Mouse (Mus musculus): ENCODE data around the gene Atp4a. TPM values are rescaled to one million over a fixed set of nuclear protein-coding genes. Genes with fewer than 3 reads are reported as not detected.
"Not testable (repeated sequence)": the region's sequence is repeated elsewhere in the genome, so short reads cannot be mapped to it uniquely, and the experiment has no call there.

Gene Atp4a
- polyA plus RNA-seq, 1 experiment from 2014 or later = 1.5 TPM

DNA sequence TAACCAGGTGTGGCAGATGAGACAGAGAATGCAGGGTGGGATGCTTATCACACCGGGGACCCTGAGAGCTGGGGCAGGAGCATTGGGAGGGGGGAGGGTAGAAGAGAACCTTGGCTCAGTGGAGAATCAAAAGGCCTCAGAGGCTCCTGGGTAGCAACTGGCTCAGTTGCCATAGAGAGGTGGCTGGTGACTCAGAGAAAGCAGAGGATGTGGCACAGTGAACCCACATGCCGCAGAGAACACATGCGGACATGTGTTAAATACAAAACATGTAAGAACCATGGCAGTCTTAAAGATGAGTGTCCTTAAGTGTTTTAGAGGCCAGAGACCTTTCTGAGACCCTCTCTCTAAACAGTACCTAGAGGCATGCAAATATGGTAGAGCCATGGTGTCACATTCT lies 24.2 kb downstream of the Atp4a start:
- no peak overlapping the region for H3K27ac ChIP-seq
- H3K9ac ChIP-seq = no peak overlapping the region
- H3K36me3 ChIP-seq = peaks cover 59% of the 10 kb centered on the region
- H3K9me3 ChIP-seq (replicated peaks) = no peaks in the 10 kb centered on the region
- WGBS = 90% methylated on average over 3 of the region's 3 CpGs
- no peaks in the 10 kb centered on the region for H3K27me3 ChIP-seq
- H3K4me2 ChIP-seq = no peak overlapping the region
- H3K4me1 ChIP-seq = no peaks in the 10 kb centered on the region
- ATAC-seq (replicated peaks; ENCODE audit: low FRiP score) = no peak
- no peak overlapping the region for H3K4me3 ChIP-seq (replicated peaks)

GRCm38 (mm10) chr7:30742570-30742969 lies 30.6 kb downstream of the Atp4a start:
- H3K36me3 ChIP-seq = 0 out of 2 replicates have a peak, but pooled peaks cover 12% of the 10 kb centered on the region
- not testable (repeated sequence) for H3K27ac ChIP-seq; H3K4me3 ChIP-seq (replicated peaks); H3K4me2 ChIP-seq; H3K9ac ChIP-seq; H3K4me1 ChIP-seq; H3K27me3 ChIP-seq; ATAC-seq (replicated peaks; ENCODE audit: low FRiP score); H3K9me3 ChIP-seq (replicated peaks)
- 79% methylated on average over 2 of the region's 2 CpGs for WGBS

GRCm38 (mm10) chr7:30743617-30744016 lies 31.6 kb downstream of the Atp4a start, which contains the start of gene Gapdhs:
TSS of gene Gapdhs (minus strand) at chr7:30743681.
- not testable (repeated sequence) for ATAC-seq (replicated peaks; ENCODE audit: low FRiP score); H3K27me3 ChIP-seq; H3K9me3 ChIP-seq (replicated peaks); H3K9ac ChIP-seq; H3K4me1 ChIP-seq; H3K27ac ChIP-seq; H3K36me3 ChIP-seq; H3K4me3 ChIP-seq (replicated peaks); H3K4me2 ChIP-seq
- 89% methylated on average over 3 of the region's 4 CpGs for WGBS

- no peaks in the 10 kb centered on the region for H3K9me3 ChIP-seq (replicated peaks)
- peaks cover 5% of the 10 kb centered on the region; the same call in 1 of the 2 replicates for H3K4me1 ChIP-seq
- no peak overlapping the region for H3K27ac ChIP-seq
- 32% methylated on average over 4 of the region's 4 CpGs for WGBS
- ATAC-seq (replicated peaks; ENCODE audit: low FRiP score) = no peak
- no peaks in the 10 kb centered on the region for H3K27me3 ChIP-seq
- H3K4me3 ChIP-seq (replicated peaks) = no peak overlapping the region
- H3K9ac ChIP-seq = no peak overlapping the region
- no peak overlapping the region for H3K4me2 ChIP-seq
- 0 out of 2 replicates have a peak, but pooled peaks cover 7% of the 10 kb centered on the region for H3K36me3 ChIP-seq
Observed at GRCm38 (mm10) chr7:30744022-30744598, 32.1 kb downstream of the Atp4a start.

DNA sequence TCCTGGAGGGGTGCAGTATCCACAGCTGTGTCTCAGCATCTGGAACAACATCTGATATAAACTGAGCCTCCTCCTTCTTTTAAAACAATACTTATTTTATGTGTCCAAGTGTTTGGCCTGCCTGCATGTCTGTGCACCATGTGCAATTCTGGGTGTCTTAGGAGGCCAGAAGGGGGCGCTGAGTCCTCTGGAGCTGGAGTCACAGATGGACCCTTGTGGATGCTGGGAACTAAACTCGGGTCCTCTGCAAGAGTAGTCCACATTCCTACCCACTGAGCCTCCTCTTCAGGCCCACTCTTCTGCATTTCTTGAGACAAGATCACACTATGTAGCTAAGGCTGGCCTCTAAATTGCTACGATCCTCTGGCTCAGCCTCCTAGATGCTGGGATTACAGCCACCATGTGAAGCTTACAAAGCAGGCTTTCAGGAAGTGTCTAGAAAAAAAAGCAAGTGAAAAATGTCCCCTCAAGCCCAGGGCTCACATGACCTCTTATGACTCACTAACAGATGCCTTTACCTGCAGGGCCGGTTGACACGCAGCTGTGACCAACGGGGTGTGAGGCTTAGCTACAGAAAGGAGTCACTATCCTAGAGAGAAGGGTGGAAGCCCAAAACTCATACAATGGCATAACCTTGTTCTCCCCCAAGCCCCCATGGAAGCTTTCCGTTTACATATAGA lies 35.7 kb downstream of the Atp4a start:
- no peak overlapping the region for H3K4me3 ChIP-seq (replicated peaks)
- H3K4me2 ChIP-seq = no peak overlapping the region
- H3K27me3 ChIP-seq = no peaks in the 10 kb centered on the region
- H3K4me1 ChIP-seq = peaks cover 28% of the 10 kb centered on the region
- H3K9me3 ChIP-seq (replicated peaks) = no peaks in the 10 kb centered on the region
- no peak overlapping the region for H3K9ac ChIP-seq
- no peaks in the 10 kb centered on the region for H3K36me3 ChIP-seq
- H3K27ac ChIP-seq = no peak overlapping the region
- WGBS = 79% methylated on average over 7 of the region's 7 CpGs
- ATAC-seq (replicated peaks; ENCODE audit: low FRiP score) = no peak

- H3K4me2 ChIP-seq = no peak overlapping the region
- no peaks in the 10 kb centered on the region for H3K27me3 ChIP-seq
- H3K9ac ChIP-seq = no peak overlapping the region
- H3K9me3 ChIP-seq (replicated peaks) = peaks cover 1% of the 10 kb centered on the region; the same call in 1 of the 2 replicates
- H3K36me3 ChIP-seq = peaks cover 4% of the 10 kb centered on the region; the same call in 1 of the 2 replicates
- peak; percentile 71 for ATAC-seq (replicated peaks; ENCODE audit: low FRiP score)
- peaks cover 23% of the 10 kb centered on the region for H3K4me1 ChIP-seq
- WGBS = 61% methylated on average over 13 of the region's 13 CpGs
- H3K27ac ChIP-seq = 0 out of 2 replicates have a peak overlapping the region, but pooled peaks have one; percentile 4
- H3K4me3 ChIP-seq (replicated peaks) = no peak overlapping the region
Observed at GRCm38 (mm10) chr7:30749824-30750606, 38.0 kb downstream of the Atp4a start.

- H3K4me1 ChIP-seq = peaks cover 23% of the 10 kb centered on the region
- ATAC-seq (replicated peaks; ENCODE audit: low FRiP score) = peak; percentile 52
- 0 out of 2 replicates have a peak within 1 kb of the TSS, but pooled peaks have one; percentile 7 for H3K27ac ChIP-seq
- no peak within 1 kb of the TSS for H3K4me3 ChIP-seq (replicated peaks)
- 25% methylated on average over 5 of the region's 5 CpGs for WGBS
- H3K27me3 ChIP-seq = no peaks in the 10 kb centered on the region
- H3K9me3 ChIP-seq (replicated peaks) = peaks cover 3% of the 10 kb centered on the region; the same call in 1 of the 2 replicates
- peaks cover 7% of the 10 kb centered on the region; the same call in 1 of the 2 replicates for H3K36me3 ChIP-seq
- H3K9ac ChIP-seq = no peak within 1 kb of the TSS
- H3K4me2 ChIP-seq = no peak within 1 kb of the TSS
Observed at GRCm38 (mm10) chr7:30751086-30751669, 39.2 kb downstream of the Atp4a start, which contains the start of gene Sbsn. TSS of gene Sbsn (plus strand) at chr7:30751471.

DNA sequence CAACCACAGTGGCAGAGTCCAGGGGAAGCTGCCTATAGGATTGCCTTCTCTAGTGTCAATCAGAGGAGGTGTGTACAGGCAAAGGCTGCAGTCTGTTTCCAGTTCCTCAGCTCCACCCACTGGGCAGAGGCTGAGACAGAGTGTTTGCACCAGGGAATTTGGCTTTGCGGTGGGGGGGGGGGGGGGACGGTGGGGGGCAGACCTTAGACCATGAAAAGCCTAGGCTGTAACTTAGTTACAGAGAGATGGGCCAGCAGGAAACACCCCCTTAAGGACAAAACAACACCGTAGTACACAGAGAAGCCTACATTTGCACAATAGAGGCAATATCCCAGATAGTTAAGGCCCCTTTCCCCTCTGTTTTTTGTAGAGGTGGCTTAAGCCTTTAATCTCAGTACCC lies 45.0 kb downstream of the Atp4a start:
- Histone ChIP-seq H3K9me3 (replicated peaks) (peaks cover 3% of the 10 kb centered on the region; the same call in 1 of the 2 replicates), H3K4me3 (replicated peaks) (no peak overlapping the region), H3K4me2 (no peak overlapping the region), H3K36me3 (peaks cover 7% of the 10 kb centered on the region; the same call in 1 of the 2 replicates), H3K27ac (no peak overlapping the region), H3K4me1 (no peaks in the 10 kb centered on the region), H3K27me3 (no peaks in the 10 kb centered on the region), H3K9ac (no peak overlapping the region)
- 79% methylated on average over 3 of the region's 3 CpGs for WGBS
- ATAC-seq (replicated peaks; ENCODE audit: low FRiP score) = no peak

DNA sequence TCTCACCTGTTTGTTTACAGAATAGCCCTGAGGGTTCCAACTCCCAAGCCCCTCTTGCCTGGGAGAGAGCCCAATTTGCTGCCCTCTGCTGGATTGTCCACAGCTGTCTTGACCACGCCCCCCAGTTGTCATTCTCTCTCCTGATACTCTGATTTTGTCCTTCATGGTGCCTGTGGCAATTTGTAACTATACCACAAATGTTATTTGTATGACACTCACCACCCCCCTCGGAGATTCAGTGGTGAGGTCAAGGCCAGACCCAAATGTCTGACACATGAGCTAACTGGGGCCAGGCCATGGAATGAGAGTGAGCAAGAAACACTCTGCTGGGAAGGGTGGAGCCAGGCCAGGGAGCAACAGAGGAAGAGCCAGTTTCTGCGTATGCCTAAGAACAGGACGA lies 46.8 kb downstream of the Atp4a start:
- Histone ChIP-seq H3K27me3 (no peaks in the 10 kb centered on the region), H3K36me3 (peaks cover 7% of the 10 kb centered on the region; the same call in 1 of the 2 replicates), H3K4me3 (replicated peaks) (no peak overlapping the region), H3K4me1 (no peaks in the 10 kb centered on the region), H3K4me2 (no peak overlapping the region), H3K27ac (no peak overlapping the region), H3K9me3 (replicated peaks) (peaks cover 3% of the 10 kb centered on the region; the same call in 1 of the 2 replicates), H3K9ac (no peak overlapping the region)
- 0 out of 2 replicates have a peak, but pooled peaks have one; percentile 40 for ATAC-seq (replicated peaks; ENCODE audit: low FRiP score)
- 19% methylated on average over 4 of the region's 4 CpGs for WGBS

- no peak overlapping the region for H3K9ac ChIP-seq
- H3K9me3 ChIP-seq (replicated peaks) = no peaks in the 10 kb centered on the region
- ATAC-seq (replicated peaks; ENCODE audit: low FRiP score) = no peak
- no peaks in the 10 kb centered on the region for H3K4me1 ChIP-seq
- WGBS = 79% methylated on average over 4 of the region's 4 CpGs
- no peaks in the 10 kb centered on the region for H3K27me3 ChIP-seq
- no peaks in the 10 kb centered on the region for H3K36me3 ChIP-seq
- H3K27ac ChIP-seq = no peak overlapping the region
- no peak overlapping the region for H3K4me2 ChIP-seq
- no peak overlapping the region for H3K4me3 ChIP-seq (replicated peaks)
Observed at GRCm38 (mm10) chr7:30761769-30762352, 49.9 kb downstream of the Atp4a start.

DNA sequence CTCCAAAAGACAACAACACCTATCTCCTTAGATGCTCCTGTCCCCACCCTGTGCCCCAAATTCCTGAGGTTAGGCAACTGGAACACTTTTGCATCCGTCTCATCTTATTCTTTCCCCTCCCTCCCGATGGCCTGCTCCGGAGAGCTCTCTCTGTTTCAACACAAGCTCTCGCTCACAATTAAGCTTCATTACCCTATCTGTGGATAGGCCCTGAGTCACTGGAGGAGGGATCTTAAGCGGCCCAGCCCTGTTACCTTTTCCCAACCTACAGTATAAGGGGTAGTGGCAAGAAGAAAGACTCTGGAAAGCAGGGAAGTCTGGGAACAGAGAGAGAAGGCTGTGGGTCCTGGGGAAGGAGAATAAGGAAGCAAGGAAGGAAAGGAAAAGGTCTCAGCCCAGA lies 51.4 kb downstream of the Atp4a start, which contains the start of gene Dmkn:
TSS of gene Dmkn (plus strand) at position 301 of the 400 bp plus-strand sequence.
- no peak within 1 kb of the TSS for H3K4me2 ChIP-seq
- 33% methylated on average over 5 of the region's 5 CpGs for WGBS
- H3K36me3 ChIP-seq = no peaks in the 10 kb centered on the region
- no peak within 1 kb of the TSS for H3K4me3 ChIP-seq (replicated peaks)
- no peaks in the 10 kb centered on the region for H3K9me3 ChIP-seq (replicated peaks)
- no peaks in the 10 kb centered on the region for H3K4me1 ChIP-seq
- peaks cover 2% of the 10 kb centered on the region; the same call in 1 of the 2 replicates for H3K27me3 ChIP-seq
- H3K27ac ChIP-seq = no peak within 1 kb of the TSS
- ATAC-seq (replicated peaks; ENCODE audit: low FRiP score) = no peak
- no peak within 1 kb of the TSS for H3K9ac ChIP-seq
